Mouse (Mus musculus) CH12.LX (cell line): ENCODE measurements around the gene 4931428L18Rik.

ENCODE experiments used
- CTCF ChIP-seq, 2 experiments: IDR thresholded peaks in 1 of 2; conservative IDR thresholded peaks in 1 of 2; 2 replicates each; pipeline ENCODE4 v1.5.1; 2011 to 2012; ENCODE audit warnings: low read depth in 2 of 2, low read length in 2 of 2, improper control_type of control experiment in 1 of 2, inconsistent platforms in 1 of 2, mild to moderate bottlenecking in 1 of 2, moderate library complexity in 1 of 2
- USF1 ChIP-seq: IDR thresholded peaks from 2 replicates; pipeline ENCODE4 v1.6.1; 2014; ENCODE audit warnings: low read depth, mild to moderate bottlenecking, inconsistent platforms, low read length, improper control_type of control experiment

GRCm38 (mm10) chr1:31156185-31156584 is 66.3 kb downstream of the 4931428L18Rik start:
- TF ChIP-seq CTCF (conservative IDR thresholded peaks at IDR 0.05 in 1 of 2, IDR thresholded peaks at IDR 0.05 in 1 of 2; ENCODE audit: low read depth in 2 of 2, low read length in 2 of 2), result no peak
- no peak for TF ChIP-seq USF1
